Mouse (Mus musculus): Measurements from ENCODE around the gene Epb41l3.

- TF ChIP-seq EP300 (IDR thresholded peaks at IDR 0.05; ENCODE audit: low read depth in 1 of 2, low read length in 2 of 2) (no peak), POLR2AphosphoS5 (IDR thresholded peaks at IDR 0.05; ENCODE audit: borderline replicate concordance, low read depth, low read length) (no peak), KAT2A (conservative IDR thresholded peaks at IDR 0.05; ENCODE audit: low read depth, low read length) (no peak), MAZ (IDR thresholded peaks at IDR 0.05; ENCODE audit: low read depth, low read length) (no peak), USF2 (IDR thresholded peaks at IDR 0.05; ENCODE audit: borderline replicate concordance in 1 of 2, insufficient read depth in 1 of 2, low read depth in 1 of 2, low read length in 2 of 2) (no peak), CTCF (IDR thresholded peaks at IDR 0.05 in 2 of 3, conservative IDR thresholded peaks at IDR 0.05 in 1 of 3; ENCODE audit: control insufficient read depth in 1 of 3, insufficient read depth in 1 of 3, low read depth in 2 of 3, low read length in 3 of 3, poor library complexity in 1 of 3, severe bottlenecking in 1 of 3) (no peak), SIN3A (IDR thresholded peaks at IDR 0.05; ENCODE audit: low read length) (no peak), ZKSCAN1 (IDR thresholded peaks at IDR 0.05; ENCODE audit: low read depth, low read length) (no peak), MAX (IDR thresholded peaks at IDR 0.05; ENCODE audit: low read length) (no peak), POLR2A (IDR thresholded peaks at IDR 0.05; ENCODE audit: control insufficient read depth in 1 of 2, insufficient read depth in 1 of 2, low read depth in 1 of 2, low read length in 2 of 2, poor library complexity in 1 of 2) (no peak)
Observed at GRCm38 (mm10) chr17:69155034-69155433, 79.6 kb downstream of the Epb41l3 start.

Measured in MEL (cell line).